Mouse (Mus musculus) lung, embryonic 16.5 days (tissue): Measurements from ENCODE around the gene Prss36. TPM values are rescaled to one million over a fixed set of nuclear protein-coding genes. Genes with fewer than 3 reads are reported as not detected.

Experiments
- ATAC-seq: fragments of 200-750 bp; cut with Nextera tagmentation; 2 replicates; pipeline ENCODE4 v1.8.0; 2017; ENCODE audit warnings: low read depth, mild to moderate bottlenecking, moderate library complexity
- H3K27ac ChIP-seq: fragments of 300-500 bp; sonication (generic); 2 replicates; pipeline ENCODE4 v1.5.1; 2014; ENCODE audit warnings: mild to moderate bottlenecking, control low read depth, low read length
- H3K27me3 ChIP-seq: fragments of 300-500 bp; sonication (generic); 2 replicates; pipeline ENCODE4 v1.6.1; 2014; ENCODE audit warnings: low read depth, low read length, mixed read lengths; ENCODE audit not compliant: control insufficient read depth, insufficient read depth
- H3K36me3 ChIP-seq: fragments of 300-500 bp; sonication (generic); 2 replicates; pipeline ENCODE4 v1.6.1; 2014; ENCODE audit warnings: low read length; ENCODE audit not compliant: control insufficient read depth, insufficient read depth
- H3K4me1 ChIP-seq: fragments of 300-500 bp; sonication (generic); replicated peaks from 2 replicates; pipeline ENCODE4 v1.6.1; 2014; ENCODE audit warnings: low read length, mixed read lengths; ENCODE audit not compliant: control insufficient read depth, insufficient read depth
- H3K4me2 ChIP-seq: fragments of 300-500 bp; sonication (generic); 2 replicates; pipeline ENCODE4 v1.6.1; 2014; ENCODE audit warnings: low read depth, low read length, control low read depth
- H3K4me3 ChIP-seq: fragments of 300-500 bp; sonication (generic); 2 replicates; pipeline ENCODE4 v1.5.1; 2014; ENCODE audit warnings: mild to moderate bottlenecking, low read length, control low read depth
- H3K9ac ChIP-seq: fragments of 300-500 bp; sonication (generic); 2 replicates; pipeline ENCODE4 v1.6.1; 2014; ENCODE audit warnings: low read length, control low read depth
- H3K9me3 ChIP-seq: fragments of 300-500 bp; sonication (generic); 2 replicates; pipeline ENCODE4 v1.6.1; 2016; ENCODE audit warnings: low read length; ENCODE audit not compliant: control insufficient read depth
- WGBS: fragments of 180-500 bp; shearing (Covaris S2); extraction: QIAGEN DNeasy Blood & Tissue Kit; methylation state at CpG from one replicate; pipeline ENCODE4 v1.1.7; 2014; 5-methylcytosine and 5-hydroxymethylcytosine counted together
- polyA plus RNA-seq: library from polyadenylated mRNA; unstranded; fragments of >200 nt; fragmentation: Nextera tagmentation; extraction: Ambion mirVana; gene quantifications from 2 replicates; pipeline ENCODE4 v1.2.1, GENCODE M21; 2015

Gene Prss36
- polyA plus RNA-seq, 1 experiment from 2014 or later = 12.3 TPM

DNA sequence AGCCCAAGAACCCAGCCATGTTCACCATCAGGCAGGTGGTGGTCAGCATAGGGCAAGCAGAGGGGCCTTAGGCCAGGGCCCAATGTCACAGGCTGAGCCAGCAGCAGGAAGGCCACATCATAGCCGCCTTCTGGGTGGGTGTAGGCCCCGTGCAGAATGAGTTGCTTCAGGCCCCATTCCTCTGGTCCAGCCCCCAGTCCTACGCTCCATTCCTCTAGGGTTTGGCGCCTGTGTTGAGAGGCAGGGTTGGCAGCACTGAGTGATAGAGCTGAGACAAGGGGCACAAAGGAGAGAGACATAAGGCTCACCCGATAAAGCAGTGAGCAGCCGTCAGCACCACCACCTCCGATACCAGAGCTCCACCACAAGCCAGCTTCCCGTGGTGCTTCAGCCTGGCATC is 59.3 kb downstream of the Prss36 start:
- ATAC-seq = no peak
- Histone ChIP-seq H3K9me3 (no peaks in the 10 kb centered on the region), H3K36me3 (peaks cover 54% of the 10 kb centered on the region), H3K4me1 (peaks cover 7% of the 10 kb centered on the region), H3K27ac (no peak overlapping the region), H3K4me3 (no peak overlapping the region), H3K9ac (no peak overlapping the region), H3K4me2 (no peak overlapping the region), H3K27me3 (no peaks in the 10 kb centered on the region)
- 77% methylated on average over 8 of the region's 8 CpGs for WGBS

- Histone ChIP-seq H3K9me3 (no peaks in the 10 kb centered on the region), H3K4me3 (no peak overlapping the region), H3K4me2 (no peak overlapping the region), H3K27ac (0 out of 2 replicates have a peak overlapping the region, but pooled peaks have one; percentile 20), H3K36me3 (peaks cover 59% of the 10 kb centered on the region), H3K9ac (no peak overlapping the region), H3K4me1 (peaks cover 7% of the 10 kb centered on the region), H3K27me3 (no peaks in the 10 kb centered on the region)
- WGBS = 88% methylated on average over 6 of the region's 6 CpGs
- no peak for ATAC-seq
Observed at GRCm38 (mm10) chr7:127886551-127886950, 60.0 kb downstream of the Prss36 start.

GRCm38 (mm10) chr7:127885951-127886350 is 60.6 kb downstream of the Prss36 start:
- H3K4me3 ChIP-seq = no peak overlapping the region
- no peaks in the 10 kb centered on the region for H3K27me3 ChIP-seq
- no peak overlapping the region for H3K27ac ChIP-seq
- no peak overlapping the region for H3K4me2 ChIP-seq
- peak; percentile 69 for ATAC-seq
- peaks cover 61% of the 10 kb centered on the region for H3K36me3 ChIP-seq
- WGBS = 42% methylated on average over 6 of the region's 6 CpGs
- peaks cover 7% of the 10 kb centered on the region for H3K4me1 ChIP-seq
- H3K9ac ChIP-seq = no peak overlapping the region
- no peaks in the 10 kb centered on the region for H3K9me3 ChIP-seq

Other genes with a start within 250 kb of the Prss36 start
- gene Bcl7c, start 237.8 kb downstream of the Prss36 start, polyA plus RNA-seq = 40.5 and 46.1 TPM in 2 replicates
- gene Ctf1, start 234.0 kb downstream of the Prss36 start, polyA plus RNA-seq = 11.4 and 11.8 TPM in 2 replicates
- 0.23 and 0.24 TPM in 2 replicates for gene Ctf2, start 214.6 kb downstream of the Prss36 start, polyA plus RNA-seq
- 3.1 and 3.8 TPM in 2 replicates for gene Fbxl19, start 202.2 kb downstream of the Prss36 start, polyA plus RNA-seq
- gene Orai3, start 176.9 kb downstream of the Prss36 start, polyA plus RNA-seq = 29.1 and 32.7 TPM in 2 replicates
- 13.8 and 18.1 TPM in 2 replicates for gene Setd1a, start 170.1 kb downstream of the Prss36 start, polyA plus RNA-seq
- not detected in 2 replicates for gene Gm49388, start 161.1 kb downstream of the Prss36 start, polyA plus RNA-seq
- 27.5 and 32.1 TPM in 2 replicates for gene Hsd3b7, start 146.1 kb downstream of the Prss36 start, polyA plus RNA-seq
- 44.5 and 45.1 TPM in 2 replicates for gene Stx4a, start 122.4 kb downstream of the Prss36 start, polyA plus RNA-seq
- gene Stx1b, start 122.2 kb downstream of the Prss36 start, polyA plus RNA-seq = 1.1 and 1.3 TPM in 2 replicates
- gene Zfp646, start 70.5 kb downstream of the Prss36 start, polyA plus RNA-seq = 11.2 and 11.3 TPM in 2 replicates
- 15.0 and 17.5 TPM in 2 replicates for gene Zfp668, start 69.9 kb downstream of the Prss36 start, polyA plus RNA-seq
- gene Prss53, start 55.8 kb downstream of the Prss36 start, polyA plus RNA-seq = 1.1 and 2.0 TPM in 2 replicates
- gene Gm21974, start 51.3 kb downstream of the Prss36 start, polyA plus RNA-seq = not detected in 2 replicates
- 159 and 162 TPM in 2 replicates for gene Vkorc1, start 51.1 kb downstream of the Prss36 start, polyA plus RNA-seq
- 129 and 133 TPM in 2 replicates for gene Bckdk, start 42.6 kb downstream of the Prss36 start, polyA plus RNA-seq
- gene Kat8, start 34.2 kb downstream of the Prss36 start, polyA plus RNA-seq = 37.2 and 38.9 TPM in 2 replicates
- 101 and 108 TPM in 2 replicates for gene Prss8, start 16.6 kb downstream of the Prss36 start, polyA plus RNA-seq
- 299 and 328 TPM in 2 replicates for gene Fus, start 20.7 kb upstream of the Prss36 start, polyA plus RNA-seq
- gene Pycard, start 47.1 kb upstream of the Prss36 start, polyA plus RNA-seq = 37.6 and 51.2 TPM in 2 replicates
- 0.28 and 0.63 TPM in 2 replicates for gene Trim72, start 57.2 kb upstream of the Prss36 start, polyA plus RNA-seq
- 1.3 and 1.6 TPM in 2 replicates for gene Itgam, start 115.9 kb upstream of the Prss36 start, polyA plus RNA-seq
- not detected in 2 replicates for gene Gm49368, start 116.0 kb upstream of the Prss36 start, polyA plus RNA-seq
- gene Itgax, start 182.8 kb upstream of the Prss36 start, polyA plus RNA-seq = 0.11 and 0.28 TPM in 2 replicates
- 0.04 TPM in 1 of 2 replicates, not detected in the other for gene Itgad, start 207.7 kb upstream of the Prss36 start, polyA plus RNA-seq